Mouse (Mus musculus): Measurements from ENCODE around the gene Dnaaf1.

GRCm38 (mm10) chr8:119625788-119626187, 50.8 kb downstream of the Dnaaf1 start:
- no peak for TF ChIP-seq CTCF (IDR thresholded peaks at IDR 0.05; ENCODE audit: low read depth, low read length)
- no peak for TF ChIP-seq EP300 (IDR thresholded peaks at IDR 0.05; ENCODE audit: insufficient read depth, low read depth, low read length)
- TF ChIP-seq POLR2A (IDR thresholded peaks at IDR 0.05; ENCODE audit: insufficient read depth, low read length), result no peak

Measured in ES-Bruce4 (cell line).